Mouse (Mus musculus): ENCODE data around the gene F11. TPM values are rescaled to one million over a fixed set of nuclear protein-coding genes. Genes with fewer than 3 reads are reported as not detected.

The F11 gene
- total RNA-seq (2021) = not detected
- long read RNA-seq, experiment 1 = 0 reads
- long read RNA-seq, experiment 2 = 0 reads

GRCm38 (mm10) chr8:45261920-45262319 is at the start of gene F11:
Gene F11, minus strand, starts transcription at chr8:45262031.
- no peak for TF ChIP-seq CTCF (IDR thresholded peaks at IDR 0.05)
- no peak within 1 kb of the TSS for H3K27ac ChIP-seq
- intact Hi-C loops (cut with DNase I) = no loop called here
- DNase-seq = no peak
- no peak within 1 kb of the TSS for H3K4me3 ChIP-seq

GRCm38 (mm10) chr8:45310967-45311366 is 49.1 kb upstream of the F11 start:
- H3K4me3 ChIP-seq = no peak overlapping the region
- intact Hi-C loops (cut with DNase I) = no loop called here
- no peak for TF ChIP-seq CTCF (IDR thresholded peaks at IDR 0.05)
- no peak overlapping the region for H3K27ac ChIP-seq
- no peak for DNase-seq

GRCm38 (mm10) chr8:45308366-45308765 is 46.5 kb upstream of the F11 start, which contains the start of gene Gm45753:
Gene Gm45753, minus strand, starts transcription at chr8:45308466.
- no peak within 1 kb of the TSS for H3K27ac ChIP-seq
- no peak within 1 kb of the TSS for H3K4me3 ChIP-seq
- no peak for TF ChIP-seq CTCF (IDR thresholded peaks at IDR 0.05)
- no peak for DNase-seq
- intact Hi-C loops (cut with DNase I) = no loop called here

- intact Hi-C loops (cut with DNase I) = no loop called here
- Histone ChIP-seq H3K4me3 (no peak overlapping the region), H3K27ac (no peak overlapping the region)
- no peak for DNase-seq
- no peak for TF ChIP-seq CTCF (IDR thresholded peaks at IDR 0.05)
These were observed 43.6 kb upstream of the F11 start for GRCm38 (mm10) chr8:45305479-45305878.

- no peak overlapping the region for H3K27ac ChIP-seq
- no peak for DNase-seq
- intact Hi-C loops (cut with DNase I) = no loop called here
- no peak overlapping the region for H3K4me3 ChIP-seq
- no peak for TF ChIP-seq CTCF (IDR thresholded peaks at IDR 0.05)
These were observed 42.5 kb upstream of the F11 start for GRCm38 (mm10) chr8:45304354-45304753.

- no peak for DNase-seq
- H3K27ac ChIP-seq = no peak overlapping the region
- TF ChIP-seq CTCF (IDR thresholded peaks at IDR 0.05) = no peak
- intact Hi-C loops (cut with DNase I) = no loop called here
- no peak overlapping the region for H3K4me3 ChIP-seq
These were observed 40.6 kb upstream of the F11 start for GRCm38 (mm10) chr8:45302390-45302789.

GRCm38 (mm10) chr8:45295276-45295675 is 33.4 kb upstream of the F11 start:
- TF ChIP-seq CTCF (IDR thresholded peaks at IDR 0.05) = no peak
- Histone ChIP-seq H3K27ac (no peak overlapping the region), H3K4me3 (no peak overlapping the region)
- intact Hi-C loops (cut with DNase I) = no loop called here
- no peak for DNase-seq

GRCm38 (mm10) chr8:45294687-45295086 is 32.9 kb upstream of the F11 start, which contains the start of gene Klkb1:
Gene Klkb1, minus strand, starts transcription at chr8:45294859.
- H3K27ac ChIP-seq = no peak within 1 kb of the TSS
- H3K4me3 ChIP-seq = no peak within 1 kb of the TSS
- no peak for TF ChIP-seq CTCF (IDR thresholded peaks at IDR 0.05)
- intact Hi-C loops (cut with DNase I) = no loop called here
- no peak for DNase-seq

- TF ChIP-seq CTCF (IDR thresholded peaks at IDR 0.05) = no peak
- intact Hi-C loops (cut with DNase I) = no loop called here
- H3K4me3 ChIP-seq = no peak overlapping the region
- no peak overlapping the region for H3K27ac ChIP-seq
- no peak for DNase-seq
These were observed 30.0 kb upstream of the F11 start for GRCm38 (mm10) chr8:45291790-45292189.

GRCm38 (mm10) chr8:45281630-45282029 is 19.8 kb upstream of the F11 start:
- Histone ChIP-seq H3K27ac (no peak overlapping the region), H3K4me3 (no peak overlapping the region)
- TF ChIP-seq CTCF (IDR thresholded peaks at IDR 0.05) = no peak
- intact Hi-C loops (cut with DNase I) = no loop called here
- DNase-seq = no peak

GRCm38 (mm10) chr8:45277453-45277852 is 15.6 kb upstream of the F11 start:
- Histone ChIP-seq H3K4me3 (no peak overlapping the region), H3K27ac (no peak overlapping the region)
- no peak for TF ChIP-seq CTCF (IDR thresholded peaks at IDR 0.05)
- intact Hi-C loops (cut with DNase I) = no loop called here
- DNase-seq = no peak

GRCm38 (mm10) chr8:45274317-45274716 is 12.5 kb upstream of the F11 start:
- no peak overlapping the region for H3K4me3 ChIP-seq
- no peak overlapping the region for H3K27ac ChIP-seq
- no peak for DNase-seq
- intact Hi-C loops (cut with DNase I) = no loop called here
- no peak for TF ChIP-seq CTCF (IDR thresholded peaks at IDR 0.05)

GRCm38 (mm10) chr8:45269056-45269455 is 7.2 kb upstream of the F11 start:
- no peak overlapping the region for H3K4me3 ChIP-seq
- DNase-seq = no peak
- TF ChIP-seq CTCF (IDR thresholded peaks at IDR 0.05) = no peak
- no peak overlapping the region for H3K27ac ChIP-seq
- intact Hi-C loops (cut with DNase I) = no loop called here

- no peak for TF ChIP-seq CTCF (IDR thresholded peaks at IDR 0.05)
- intact Hi-C loops (cut with DNase I) = no loop called here
- Histone ChIP-seq H3K27ac (no peak overlapping the region), H3K4me3 (no peak overlapping the region)
- no peak for DNase-seq
These were observed 6.7 kb upstream of the F11 start for GRCm38 (mm10) chr8:45268485-45268884.
